Mouse (Mus musculus) heart, postnatal 0 days (tissue): ENCODE data around the gene Sfxn3.

Experiments used
- CTCF ChIP-seq: IDR thresholded peaks from 2 replicates; pipeline ENCODE4 v1.5.1; 2016; ENCODE audit warnings: antibody characterized with exemption, control low read depth, low read depth
- EP300 ChIP-seq: IDR thresholded peaks from 2 replicates; pipeline ENCODE4 v1.6.1; 2016; ENCODE audit warnings: antibody characterized with exemption, low read depth

GRCm38 (mm10) chr19:45024775-45025174 is 22.5 kb upstream of the Sfxn3 start:
- TF ChIP-seq CTCF (no peak), EP300 (no peak)
